Mouse (Mus musculus): Measurements from ENCODE around the gene Tiam2. TPM values are rescaled to one million over a fixed set of nuclear protein-coding genes. Genes with fewer than 3 reads are reported as not detected.

Tiam2 gene
- total RNA-seq, 4 experiments from 2014 or later, result 2.0 to 4.9 (median 2.5) TPM

- peak; percentile 32 for DNase-seq (ENCODE audit: low spot score)
Observed at GRCm38 (mm10) chr17:3448725-3449124, 122.4 kb downstream of the Tiam2 start.

- DNase-seq (ENCODE audit: low spot score), result peak; percentile 47
Observed at GRCm38 (mm10) chr17:3451077-3451476, 124.7 kb downstream of the Tiam2 start.

GRCm38 (mm10) chr17:3452571-3453311 lies 126.4 kb downstream of the Tiam2 start:
- no peak for DNase-seq (ENCODE audit: low spot score)

GRCm38 (mm10) chr17:3453946-3454345 lies 127.6 kb downstream of the Tiam2 start:
- DNase-seq (ENCODE audit: low spot score), result no peak

- no peak for DNase-seq (ENCODE audit: low spot score)
Observed at GRCm38 (mm10) chr17:3454850-3455249, 128.5 kb downstream of the Tiam2 start.

GRCm38 (mm10) chr17:3457914-3458681 lies 131.7 kb downstream of the Tiam2 start:
- DNase-seq (ENCODE audit: low spot score), result no peak

GRCm38 (mm10) chr17:3465861-3466260 lies 139.5 kb downstream of the Tiam2 start:
- no peak for DNase-seq (ENCODE audit: low spot score)

- DNase-seq (ENCODE audit: low spot score), result no peak
Observed at GRCm38 (mm10) chr17:3466681-3467080, 140.3 kb downstream of the Tiam2 start.

- no peak for DNase-seq (ENCODE audit: low spot score)
Observed at GRCm38 (mm10) chr17:3467636-3468324, 141.4 kb downstream of the Tiam2 start.

GRCm38 (mm10) chr17:3472018-3472417 lies 145.6 kb downstream of the Tiam2 start:
- DNase-seq (ENCODE audit: low spot score), result no peak

GRCm38 (mm10) chr17:3476546-3476945 lies 150.2 kb downstream of the Tiam2 start:
- no peak for DNase-seq (ENCODE audit: low spot score)

GRCm38 (mm10) chr17:3481576-3482575 lies 155.5 kb downstream of the Tiam2 start:
- DNase-seq (ENCODE audit: low spot score), result no peak

GRCm38 (mm10) chr17:3483091-3483490 lies 156.7 kb downstream of the Tiam2 start:
- no peak for DNase-seq (ENCODE audit: low spot score)

- DNase-seq (ENCODE audit: low spot score), result no peak
Observed at GRCm38 (mm10) chr17:3485851-3486250, 159.5 kb downstream of the Tiam2 start.

GRCm38 (mm10) chr17:3487211-3487610 lies 160.8 kb downstream of the Tiam2 start:
- DNase-seq (ENCODE audit: low spot score), result no peak

GRCm38 (mm10) chr17:3487721-3488601 lies 161.6 kb downstream of the Tiam2 start:
- no peak for DNase-seq (ENCODE audit: low spot score)

- DNase-seq (ENCODE audit: low spot score), result no peak
Observed at GRCm38 (mm10) chr17:3490216-3490895, 164.0 kb downstream of the Tiam2 start.

GRCm38 (mm10) chr17:3491065-3491464 lies 164.7 kb downstream of the Tiam2 start:
- DNase-seq (ENCODE audit: low spot score), result no peak

- no peak for DNase-seq (ENCODE audit: low spot score)
Observed at GRCm38 (mm10) chr17:3491667-3492066, 165.3 kb downstream of the Tiam2 start.
